Mouse (Mus musculus) right cerebral cortex, postnatal 10 days (tissue): Measurements from ENCODE around the gene Ube2d3.

Experiments used
- DNase-seq, 2 experiments: peaks; one replicate each; pipeline ENCODE4 v3.0.0; 2021; ENCODE audit warnings: low spot score in 2 of 2

Ube2d3 gene

DNA sequence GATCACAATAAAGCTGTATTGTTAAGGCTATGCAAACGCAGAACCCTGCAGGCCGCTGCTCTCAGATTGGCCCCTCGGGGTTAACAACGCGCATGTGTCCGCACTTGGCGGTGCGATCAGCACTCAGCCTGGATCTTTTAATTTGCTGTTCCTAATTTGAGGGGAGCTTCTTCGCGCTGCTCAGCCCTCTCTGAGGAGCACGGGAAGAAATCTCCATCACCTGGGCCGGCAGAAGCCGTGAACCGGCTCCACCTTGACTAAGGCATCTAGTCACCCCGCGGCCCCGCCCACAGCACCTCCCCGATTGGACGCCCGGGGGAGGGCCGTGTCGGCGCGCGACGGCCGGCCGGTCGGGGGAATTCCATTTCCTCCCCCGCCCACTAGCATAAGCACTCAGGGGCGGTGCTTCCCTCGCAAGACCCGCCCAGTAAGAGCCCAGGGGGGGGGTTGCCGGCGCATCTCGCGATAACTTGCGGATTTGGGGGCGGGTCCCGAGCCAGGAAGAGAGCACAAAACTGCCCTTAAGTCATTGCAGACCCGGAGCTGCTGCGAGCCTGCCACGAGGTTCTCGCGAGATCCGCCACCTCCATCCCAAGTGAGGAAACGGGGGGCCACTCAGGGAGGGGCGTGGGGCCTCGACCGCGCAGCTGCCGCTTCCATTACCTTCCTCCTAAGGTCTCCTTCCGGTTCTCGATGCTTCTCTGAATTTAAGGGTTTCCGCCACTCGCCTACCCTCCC, at the start of gene Ube2d3:
TSS of gene Ube2d3 (plus strand) at position 392 of the 738 bp plus-strand sequence.
- DNase-seq, result peak; percentile 99 to 100

DNA sequence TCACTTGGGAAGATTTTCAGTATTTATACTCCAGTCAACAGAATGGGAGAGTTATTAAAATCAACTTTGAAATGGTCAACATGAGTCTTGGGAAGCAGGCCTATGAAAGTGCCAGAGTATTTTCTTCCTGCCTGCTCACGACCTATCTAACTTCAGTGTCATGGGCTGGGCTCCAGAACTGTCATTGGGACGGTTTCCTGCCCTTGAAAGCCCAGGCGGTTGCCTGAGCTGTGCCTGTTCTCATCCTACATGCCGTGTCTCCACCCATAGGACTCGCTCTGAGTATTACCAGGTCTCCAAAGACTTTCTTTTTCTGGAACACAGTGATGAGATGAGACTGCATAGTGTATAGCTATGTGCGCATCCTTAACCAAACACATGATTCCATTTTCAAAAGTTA, 44.8 kb upstream of the Ube2d3 start:
- DNase-seq, result no peak

DNA sequence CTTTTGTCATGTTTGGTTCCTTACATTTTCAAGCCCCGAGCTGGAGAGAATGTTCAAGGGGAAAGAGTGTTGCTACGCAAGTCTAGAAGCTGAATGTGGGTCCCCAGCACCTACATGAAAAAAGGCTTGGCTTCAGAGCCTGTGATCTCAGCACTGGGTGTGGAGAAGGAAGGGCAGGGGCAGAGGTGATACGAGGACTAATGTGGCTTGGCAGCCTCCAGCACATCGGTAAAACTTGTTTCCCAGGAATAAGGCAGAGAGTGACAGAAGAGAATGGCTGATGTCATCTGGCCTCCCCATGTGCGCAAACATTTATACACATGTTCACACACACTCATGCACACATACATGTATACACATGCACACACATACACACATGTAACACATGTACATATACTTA, 42.9 kb upstream of the Ube2d3 start:
- DNase-seq, result no peak

DNA sequence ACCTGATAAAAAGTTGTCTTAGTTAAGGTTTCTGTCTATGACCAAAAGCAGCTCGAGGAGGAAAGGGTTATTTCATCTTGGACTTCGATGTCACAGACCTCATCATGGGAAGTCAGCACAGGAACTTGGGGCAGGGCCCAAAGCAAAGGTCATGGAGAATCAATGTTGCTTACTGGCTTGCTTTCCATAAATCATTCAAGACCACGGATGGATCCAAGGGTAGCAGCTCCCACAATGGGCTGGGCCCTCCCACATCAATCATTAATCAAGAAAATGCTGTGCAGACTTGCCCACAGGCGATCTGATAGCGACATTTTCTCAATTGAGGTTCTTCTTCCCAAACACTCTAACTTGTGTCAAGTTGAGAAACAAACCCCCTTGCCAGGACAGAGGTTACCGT, 41.9 kb upstream of the Ube2d3 start:
- no peak for DNase-seq

DNA sequence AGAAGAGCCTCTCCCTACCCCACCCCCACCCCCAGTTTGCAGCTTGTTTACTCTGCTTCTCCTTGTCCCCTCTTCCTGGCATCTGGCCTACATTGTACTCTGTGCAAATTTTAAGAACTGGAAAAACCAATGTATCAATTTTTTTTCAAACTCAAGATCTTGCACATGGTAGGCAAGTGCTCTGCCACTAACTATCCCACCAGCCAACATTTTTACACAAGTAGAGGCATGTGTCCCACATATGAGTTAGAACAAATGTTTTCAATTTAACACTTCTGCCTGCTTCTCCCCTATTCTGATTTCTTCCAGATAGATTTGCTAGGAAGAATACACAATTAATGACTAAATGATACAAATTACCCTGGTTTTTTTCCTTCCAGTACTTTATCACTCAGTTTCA, 40.8 kb upstream of the Ube2d3 start:
- no peak for DNase-seq

DNA sequence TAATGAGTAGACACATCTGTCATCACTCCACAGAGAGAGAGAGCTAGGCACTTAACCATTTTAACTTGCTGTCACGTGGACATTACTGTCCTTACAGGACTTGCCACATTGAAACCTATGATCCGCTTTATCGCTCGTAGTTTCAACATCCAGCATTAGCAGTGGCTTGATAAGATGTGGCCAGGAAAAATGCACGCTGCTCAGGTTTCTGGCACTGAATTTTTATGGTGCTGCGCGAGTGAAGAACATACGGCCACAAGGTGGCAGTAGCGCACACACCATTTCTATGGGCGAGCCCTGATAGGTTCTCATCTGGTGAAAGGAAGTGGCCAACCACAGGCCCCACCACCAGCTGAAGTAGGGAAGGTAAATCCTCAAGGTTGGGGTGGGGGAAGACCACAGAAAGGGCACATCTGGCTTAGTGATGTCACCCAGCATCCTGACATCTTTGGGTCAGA, 35.7 kb upstream of the Ube2d3 start:
- peak; percentile 84 to 89 for DNase-seq

DNA sequence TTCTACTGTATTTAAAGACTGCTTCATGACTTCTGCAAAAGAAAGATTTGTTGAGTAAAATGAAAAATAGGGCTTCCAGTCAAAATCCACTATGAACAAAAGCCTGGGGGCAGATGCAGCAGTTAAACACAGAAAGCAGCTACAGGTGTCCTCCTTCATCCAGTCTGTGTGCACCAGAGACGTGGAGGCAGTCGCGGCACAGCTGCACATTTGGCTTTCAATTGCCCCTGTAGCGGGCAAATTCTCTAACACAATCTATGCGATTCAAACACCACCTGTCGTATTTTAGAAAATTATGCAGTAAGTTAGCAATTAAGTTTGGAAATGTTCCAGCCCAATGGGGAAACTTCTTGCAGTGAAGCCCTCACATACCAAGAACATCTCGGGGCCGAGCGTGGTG, 34.7 kb upstream of the Ube2d3 start:
- DNase-seq, result peak; percentile 27 to 42

DNA sequence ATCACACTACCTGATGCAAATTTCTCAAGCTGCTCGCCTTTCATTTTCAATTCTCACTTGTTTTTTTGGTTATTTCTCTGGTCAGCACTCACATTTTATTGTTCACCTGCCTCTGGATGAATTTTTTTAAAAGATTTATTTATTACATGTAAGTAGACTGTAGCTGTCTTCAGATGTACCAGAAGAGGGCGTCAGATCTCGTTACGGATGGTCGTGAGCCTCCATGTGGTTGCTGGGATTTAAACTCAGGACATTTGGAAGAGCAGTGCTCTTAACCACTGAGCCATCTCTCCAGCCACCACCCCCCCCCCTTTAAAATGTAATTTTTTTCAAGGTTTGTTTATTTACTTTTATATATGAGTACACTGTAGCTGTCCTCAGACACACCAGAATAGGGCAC, 34.1 kb upstream of the Ube2d3 start:
- no peak for DNase-seq

DNA sequence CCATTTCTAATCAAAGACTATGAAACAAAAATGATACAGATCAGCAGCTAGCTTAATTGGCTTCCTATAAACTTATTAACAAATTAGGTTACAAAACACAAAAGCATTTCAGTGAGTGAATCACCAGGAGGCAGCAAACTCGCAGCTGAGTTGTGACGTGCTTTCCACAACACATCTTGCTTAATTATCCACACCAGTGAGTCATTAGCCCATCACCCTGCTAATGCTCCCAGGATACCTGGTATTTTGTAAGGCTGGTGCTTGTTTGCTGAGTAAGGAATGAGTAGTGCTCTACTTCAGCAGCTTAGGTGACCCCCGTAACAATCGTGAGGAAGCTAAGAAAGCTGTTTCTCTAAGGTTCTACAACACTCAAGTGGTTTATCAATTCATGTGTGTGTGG, 33.4 kb upstream of the Ube2d3 start:
- no peak for DNase-seq

DNA sequence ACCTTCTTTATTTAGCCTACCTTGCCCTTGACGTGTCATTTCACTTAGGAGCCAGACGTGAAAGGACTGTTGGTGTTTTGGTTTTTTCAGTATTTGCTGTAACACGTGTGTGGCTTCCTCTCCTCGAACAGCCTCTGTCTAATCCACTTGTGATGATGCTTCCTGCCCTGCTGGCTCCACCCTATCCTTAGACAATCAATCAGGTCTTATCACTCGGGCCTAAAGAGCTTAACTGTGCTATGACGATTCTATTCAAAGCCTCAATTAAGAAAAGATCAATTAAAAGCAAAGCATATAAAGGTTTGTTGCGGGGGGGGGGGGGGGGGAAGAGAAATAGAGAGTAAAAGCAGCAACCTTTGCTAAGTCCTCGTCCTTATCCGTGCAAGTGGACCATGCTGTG, 30.6 kb upstream of the Ube2d3 start:
- no peak for DNase-seq

DNA sequence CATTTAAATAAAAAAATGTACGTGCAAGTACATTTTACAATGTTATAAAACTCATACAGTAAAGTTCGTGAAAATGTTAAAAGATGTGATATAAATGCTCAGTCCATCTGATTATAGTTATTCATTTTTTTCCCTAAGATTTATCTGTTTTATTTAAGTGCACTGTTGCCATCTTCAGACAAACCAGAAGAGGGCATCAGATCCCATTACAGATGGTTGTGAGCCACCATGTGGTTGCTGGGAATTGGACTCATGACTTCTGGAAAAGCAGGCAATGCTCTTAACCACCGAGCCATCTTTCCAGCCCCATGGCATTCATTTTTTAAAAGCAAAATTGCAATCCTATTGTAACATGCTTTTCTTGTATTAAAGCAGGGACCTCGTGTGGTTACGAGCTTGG, 28.7 kb upstream of the Ube2d3 start:
- DNase-seq, result no peak

DNA sequence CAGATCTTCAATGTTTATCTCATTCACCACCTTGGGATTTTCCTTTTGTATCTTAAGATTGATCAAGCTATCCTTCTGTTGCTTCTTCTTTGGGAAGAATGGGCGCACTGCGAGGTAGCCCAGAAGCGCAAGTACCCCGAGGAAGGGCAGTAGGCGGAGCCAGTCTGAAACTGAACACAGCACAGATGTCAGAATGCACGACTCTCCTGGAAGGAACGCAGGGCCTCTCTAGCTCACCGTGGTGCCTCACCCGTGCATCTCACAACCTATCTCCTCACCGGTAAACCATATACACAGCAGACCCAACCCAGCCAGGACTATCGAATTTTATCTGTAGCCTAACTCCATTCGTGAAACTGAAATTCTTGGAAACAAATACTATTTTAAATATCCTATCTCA, 26.9 kb upstream of the Ube2d3 start:
- no peak for DNase-seq

DNA sequence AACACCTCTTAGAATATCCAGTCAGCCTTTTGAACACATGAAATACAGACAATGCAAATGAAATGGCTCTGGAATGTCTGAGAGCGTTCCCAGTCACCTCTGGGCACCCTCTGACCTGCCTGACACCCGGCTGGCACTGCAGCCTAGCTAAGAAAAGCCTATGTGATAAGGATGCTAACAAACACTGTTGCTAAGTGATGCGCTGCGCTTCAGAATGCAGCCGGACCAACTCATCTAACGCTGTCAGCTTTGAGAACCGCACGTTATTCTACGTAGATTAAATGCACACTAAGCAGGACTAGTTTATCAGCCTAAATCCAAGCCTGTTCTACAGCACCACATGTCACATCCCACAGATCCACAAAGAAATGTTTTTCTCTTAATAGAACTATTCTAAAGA, 26.1 kb upstream of the Ube2d3 start:
- DNase-seq, result no peak

DNA sequence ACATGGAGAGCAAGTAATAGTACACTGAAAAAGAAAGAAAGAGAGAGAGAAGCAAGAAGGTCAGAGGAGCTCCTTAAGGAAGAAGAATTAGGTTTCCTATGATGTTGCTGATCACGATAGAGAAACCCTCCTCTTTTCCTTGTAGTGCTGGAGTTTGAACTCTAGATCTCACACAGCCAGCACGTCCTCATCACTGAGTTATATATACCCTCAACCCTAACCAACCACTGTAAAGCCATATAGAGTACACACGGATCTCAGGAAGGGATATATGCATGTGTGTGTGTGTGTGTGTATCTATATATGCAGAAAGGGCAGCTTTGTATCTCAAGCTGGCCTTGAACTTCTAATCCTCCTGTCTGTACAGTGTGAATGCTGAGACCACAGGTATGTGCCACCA, 20.7 kb upstream of the Ube2d3 start:
- DNase-seq, result no peak

DNA sequence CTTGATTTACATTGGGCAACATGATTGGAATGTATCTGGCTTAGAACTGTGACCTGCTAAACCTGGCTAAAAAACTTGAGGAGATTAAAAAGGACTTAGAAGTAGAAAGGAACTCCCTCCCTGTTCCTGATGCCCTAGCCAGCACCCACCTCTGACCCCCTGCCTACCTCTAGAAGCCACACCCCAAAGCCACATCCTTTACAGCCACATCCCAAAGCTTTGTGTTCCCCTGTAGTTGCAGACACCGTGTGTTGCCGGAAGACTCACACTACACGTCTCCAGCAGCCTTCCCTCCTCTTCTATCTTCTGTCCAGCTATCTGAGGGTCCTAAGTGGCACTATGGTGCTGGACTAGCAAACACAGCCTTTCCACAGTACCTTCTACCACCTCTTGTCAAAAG, 20.1 kb upstream of the Ube2d3 start:
- DNase-seq, result no peak

DNA sequence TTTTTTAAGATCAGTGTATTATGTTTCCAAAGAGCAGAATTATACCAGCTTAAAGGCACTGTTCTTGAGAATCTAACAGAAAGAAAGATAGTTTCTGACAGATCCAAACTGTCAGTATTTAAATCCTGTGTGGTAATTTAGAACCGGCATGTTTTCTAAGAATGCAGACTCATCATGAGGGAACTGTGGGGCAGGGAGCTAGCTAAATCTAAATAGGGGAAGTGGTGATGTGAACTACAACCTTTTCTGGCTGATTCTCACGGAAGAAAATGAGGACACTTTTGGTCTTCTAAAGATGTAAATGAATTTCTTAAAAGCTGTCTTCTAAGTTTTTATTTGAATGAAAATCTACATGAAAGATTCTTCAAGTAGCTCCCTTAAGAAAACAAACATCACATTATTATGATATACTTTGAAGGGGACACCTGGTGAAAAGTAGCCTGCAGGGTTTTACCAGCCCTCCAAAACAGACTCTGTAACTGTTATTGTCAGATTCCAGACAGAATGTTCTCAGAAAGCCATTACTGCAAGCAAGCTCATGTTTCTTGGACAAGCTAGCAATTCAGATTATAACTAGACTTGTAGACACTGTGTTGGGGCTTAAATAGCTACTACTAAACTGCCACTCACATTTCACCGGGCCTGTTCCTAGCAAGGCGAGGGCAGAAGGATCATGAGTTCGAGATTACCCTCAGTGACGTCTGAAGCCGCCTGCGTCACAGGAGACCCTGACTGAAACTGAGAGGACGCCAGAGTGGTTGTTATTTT, 17.2 kb upstream of the Ube2d3 start:
- no peak for DNase-seq

DNA sequence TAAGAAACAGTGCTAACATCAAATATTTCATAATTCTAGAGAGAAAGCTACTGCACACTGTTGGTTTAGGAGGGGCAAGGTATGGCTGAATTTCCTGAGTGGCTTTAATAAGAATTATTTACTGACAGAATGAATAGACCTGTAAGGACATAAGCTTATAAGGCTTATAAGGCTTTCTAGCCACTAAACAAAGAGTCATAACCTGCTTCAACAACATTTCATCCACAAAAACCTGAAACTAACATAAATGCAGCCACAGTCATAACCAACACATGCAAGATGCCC, 16.7 kb upstream of the Ube2d3 start:
- no peak for DNase-seq

DNA sequence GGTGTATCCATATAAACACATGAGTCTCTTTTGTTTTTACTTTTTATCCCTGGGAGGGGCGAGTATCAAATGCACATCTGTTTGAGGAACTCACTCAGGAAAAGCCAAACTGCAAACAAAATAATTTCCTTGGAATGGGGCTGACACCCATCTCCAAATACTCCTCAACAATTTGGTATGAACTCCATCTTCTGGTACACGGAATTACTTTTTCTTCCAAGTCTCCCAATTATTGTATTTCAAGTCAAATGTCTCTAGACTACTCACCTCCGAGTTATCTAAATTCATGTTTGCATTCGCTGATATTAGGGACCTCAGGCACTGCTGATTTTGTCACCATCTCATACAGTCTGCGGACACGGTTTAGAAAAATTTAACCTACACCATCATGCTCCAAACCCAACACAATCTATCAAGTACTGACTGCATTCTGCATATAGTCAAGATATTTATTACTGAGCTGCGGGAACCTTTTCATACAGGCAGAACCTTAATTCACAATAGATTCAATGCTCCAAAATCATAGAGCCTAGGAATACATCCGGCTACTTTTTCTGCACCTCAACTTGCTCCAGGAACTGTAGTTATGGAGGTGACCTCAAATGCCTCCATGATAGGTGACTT, 15.6 kb upstream of the Ube2d3 start:
- DNase-seq, result no peak

DNA sequence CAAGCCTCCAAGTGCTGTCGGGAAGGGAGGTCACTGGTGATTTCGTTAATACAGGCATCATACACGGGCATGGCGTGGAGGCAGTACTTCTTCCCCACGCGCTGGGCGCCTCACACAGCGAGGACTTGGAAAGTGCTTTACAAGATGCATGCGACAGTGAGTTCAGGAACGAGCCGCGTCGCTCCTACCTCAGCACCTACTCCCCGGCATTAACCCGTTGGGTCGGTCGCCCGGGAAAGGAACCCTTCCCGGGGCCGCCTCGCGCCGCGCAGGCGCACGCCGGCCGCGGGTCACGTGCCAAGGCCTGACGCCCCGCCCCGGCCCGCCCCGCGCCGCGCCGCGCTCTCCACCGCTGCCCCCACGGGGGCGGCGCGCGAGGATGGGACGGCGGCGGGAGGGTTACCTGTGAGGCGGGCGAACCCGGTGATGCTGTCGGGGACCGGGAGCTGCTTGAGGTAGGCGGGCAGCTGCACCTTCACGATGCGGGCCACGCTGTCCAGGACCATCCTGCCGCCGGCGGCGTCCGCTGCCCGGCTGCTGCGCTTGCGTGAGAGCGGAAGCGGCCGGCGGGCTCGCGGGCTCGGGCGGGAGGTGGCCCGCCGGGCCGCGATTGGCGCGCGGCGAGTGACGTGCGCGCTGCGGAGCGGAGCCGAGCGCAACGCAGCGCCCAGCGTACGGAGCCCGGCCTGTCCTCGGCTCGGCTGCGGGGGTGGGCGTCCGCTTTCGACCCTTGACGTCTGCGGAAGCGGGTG, 14.9 kb upstream of the Ube2d3 start:
- DNase-seq, result peak; percentile 88 to 89

DNA sequence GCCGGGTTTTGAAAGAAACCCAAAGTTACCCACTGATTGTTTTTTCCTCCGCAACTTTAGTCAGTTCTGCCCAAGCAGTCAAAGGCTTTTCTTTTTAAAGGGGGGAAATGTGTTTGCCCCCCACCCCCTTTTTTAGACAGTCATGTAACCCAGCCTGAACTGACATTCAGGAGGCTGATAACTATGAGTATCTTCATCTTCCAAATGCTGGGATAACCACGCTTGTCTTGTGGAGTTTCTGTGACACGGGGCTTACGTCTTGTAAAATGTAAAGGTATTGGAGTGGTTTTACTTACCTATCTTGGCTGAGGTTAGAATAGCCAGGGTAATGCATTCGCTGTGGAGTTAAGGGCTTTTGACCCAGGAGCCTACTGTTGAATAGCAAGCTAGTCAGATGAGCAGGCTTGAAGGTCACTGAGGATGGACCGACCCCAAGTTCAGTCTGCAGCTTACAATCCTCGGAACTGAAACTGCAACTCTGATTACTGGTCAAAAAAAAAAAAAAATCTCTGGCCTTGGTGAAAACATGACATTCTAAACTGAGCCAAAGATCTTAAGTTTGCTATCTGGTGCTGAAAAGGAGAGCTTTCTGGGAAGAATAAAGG, 14.2 kb upstream of the Ube2d3 start, which contains the start of gene Cisd2:
TSS of gene Cisd2 (minus strand) at position 318 of the 605 bp plus-strand sequence.
- no peak for DNase-seq

DNA sequence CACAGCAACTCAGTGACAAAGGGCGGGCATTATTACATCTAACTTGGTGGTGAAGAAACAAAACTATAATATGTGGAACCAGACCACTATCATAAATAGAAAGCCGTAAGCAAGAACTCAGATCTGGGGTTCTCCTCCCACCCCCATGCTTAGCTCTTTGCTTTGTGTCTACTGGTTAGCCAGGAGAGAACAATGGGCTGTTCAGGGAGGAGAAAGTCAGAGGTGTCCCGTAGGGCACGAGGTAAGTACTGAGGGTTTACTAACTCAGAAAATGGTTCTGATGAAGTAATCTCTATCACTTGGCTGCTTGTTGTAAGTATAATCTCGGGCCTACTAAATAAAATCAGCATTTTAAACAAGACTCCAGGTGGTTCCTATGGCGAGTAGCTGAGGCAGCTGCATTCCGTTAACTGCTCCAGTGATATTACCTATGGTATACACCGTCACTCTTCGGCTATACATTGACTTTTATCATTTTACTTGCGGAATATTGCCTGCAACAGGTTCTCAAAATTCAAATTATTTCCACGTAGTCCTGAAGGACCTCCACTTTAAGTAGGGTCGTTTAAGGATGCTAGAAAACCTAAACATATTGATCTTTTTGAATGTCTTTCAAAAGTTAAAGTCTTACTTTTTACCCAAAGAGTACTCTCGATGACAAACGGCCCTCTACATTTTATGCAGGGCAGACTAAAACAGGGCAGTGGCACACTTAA, 890 bp upstream of the Ube2d3 start:
- DNase-seq, result no peak
